Mouse (Mus musculus): Measurements from ENCODE around the gene Gm49384.

Gm49384 gene

DNA sequence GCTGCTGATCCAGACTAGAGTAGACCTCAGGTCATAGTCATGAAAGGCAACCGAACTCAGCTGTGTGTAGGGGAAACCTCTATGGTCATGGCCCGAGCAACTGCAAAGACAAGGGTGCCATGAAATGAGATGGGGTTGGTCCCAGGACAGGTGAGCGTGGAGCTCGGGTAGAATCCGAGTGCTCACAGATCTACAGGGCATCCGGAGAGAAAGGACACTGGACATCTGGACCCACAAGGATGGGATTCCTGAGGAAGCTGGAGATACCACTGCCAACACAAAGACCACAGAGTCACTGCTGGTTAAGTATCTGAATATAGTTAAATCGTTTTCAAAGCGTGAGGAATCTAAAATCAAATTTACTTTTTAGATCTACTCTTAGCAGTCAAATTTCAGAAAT is 3.3 kb upstream of the Gm49384 start:
- WGBS: 92% methylated on average over 8 of the region's 8 CpGs

DNA sequence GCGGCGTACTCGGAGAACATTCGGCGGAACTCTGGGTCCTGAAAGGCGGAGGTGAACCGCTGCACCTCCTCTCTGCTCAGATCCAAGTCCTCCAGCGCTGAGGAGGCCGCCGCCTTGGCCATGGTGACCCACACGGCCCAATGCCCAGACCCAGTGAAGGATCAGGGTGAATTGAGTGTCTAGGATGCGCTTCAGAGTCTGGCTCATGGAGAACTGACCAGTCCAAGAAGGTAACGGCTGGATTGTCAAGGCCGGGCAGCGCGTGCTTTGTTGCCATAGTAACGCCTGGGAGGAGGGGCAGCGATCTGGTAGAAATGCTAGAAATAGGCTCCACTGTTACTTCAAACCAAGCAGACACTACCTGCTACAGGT is 5.9 kb downstream of the Gm49384 start, which contains the start of gene Dnaaf2:
TSS of gene Dnaaf2 (minus strand) at position 266 of the 372 bp plus-strand sequence.
- 1% methylated on average over 18 of the region's 18 CpGs for WGBS

DNA sequence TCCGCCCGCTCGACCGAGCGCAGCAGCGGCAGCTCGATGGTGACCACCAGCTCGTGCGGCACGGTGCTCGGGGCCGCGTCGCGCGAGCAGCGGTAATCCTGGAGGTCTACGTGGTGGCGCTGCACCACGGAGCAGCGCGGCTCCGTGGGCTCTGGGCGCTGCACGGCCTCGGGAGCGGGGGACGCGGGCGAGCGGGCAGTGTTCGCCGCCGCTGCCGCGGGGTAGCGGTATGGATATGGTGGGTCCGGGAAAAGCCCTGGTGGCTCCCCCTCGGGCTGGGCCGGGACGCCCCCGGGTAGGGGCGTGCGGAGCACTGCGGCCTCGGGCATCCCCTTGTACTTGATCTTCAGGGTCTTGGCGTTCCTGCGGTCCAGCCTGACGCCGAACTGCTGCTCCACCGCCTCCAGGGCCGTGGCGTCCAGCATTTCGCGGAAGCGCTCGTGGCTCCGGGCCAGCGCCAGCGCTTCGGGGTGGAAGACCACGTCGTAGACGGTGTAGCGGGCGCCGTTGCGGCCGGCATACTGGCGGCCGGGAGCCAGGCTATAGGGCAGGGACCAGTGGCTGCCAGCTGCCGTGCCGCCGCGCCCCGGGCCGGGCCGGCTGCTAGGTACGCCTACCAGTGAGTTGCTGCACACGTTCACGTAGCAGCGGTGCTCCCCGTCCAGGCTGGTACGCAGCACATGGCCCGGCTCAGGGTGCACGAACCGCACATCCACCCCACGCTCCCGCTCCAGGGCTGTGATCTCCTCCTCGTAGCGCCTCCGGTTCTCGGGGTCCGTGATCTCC is 6.5 kb downstream of the Gm49384 start:
- under 1% methylated on average over 93 of the region's 94 CpGs for WGBS

DNA sequence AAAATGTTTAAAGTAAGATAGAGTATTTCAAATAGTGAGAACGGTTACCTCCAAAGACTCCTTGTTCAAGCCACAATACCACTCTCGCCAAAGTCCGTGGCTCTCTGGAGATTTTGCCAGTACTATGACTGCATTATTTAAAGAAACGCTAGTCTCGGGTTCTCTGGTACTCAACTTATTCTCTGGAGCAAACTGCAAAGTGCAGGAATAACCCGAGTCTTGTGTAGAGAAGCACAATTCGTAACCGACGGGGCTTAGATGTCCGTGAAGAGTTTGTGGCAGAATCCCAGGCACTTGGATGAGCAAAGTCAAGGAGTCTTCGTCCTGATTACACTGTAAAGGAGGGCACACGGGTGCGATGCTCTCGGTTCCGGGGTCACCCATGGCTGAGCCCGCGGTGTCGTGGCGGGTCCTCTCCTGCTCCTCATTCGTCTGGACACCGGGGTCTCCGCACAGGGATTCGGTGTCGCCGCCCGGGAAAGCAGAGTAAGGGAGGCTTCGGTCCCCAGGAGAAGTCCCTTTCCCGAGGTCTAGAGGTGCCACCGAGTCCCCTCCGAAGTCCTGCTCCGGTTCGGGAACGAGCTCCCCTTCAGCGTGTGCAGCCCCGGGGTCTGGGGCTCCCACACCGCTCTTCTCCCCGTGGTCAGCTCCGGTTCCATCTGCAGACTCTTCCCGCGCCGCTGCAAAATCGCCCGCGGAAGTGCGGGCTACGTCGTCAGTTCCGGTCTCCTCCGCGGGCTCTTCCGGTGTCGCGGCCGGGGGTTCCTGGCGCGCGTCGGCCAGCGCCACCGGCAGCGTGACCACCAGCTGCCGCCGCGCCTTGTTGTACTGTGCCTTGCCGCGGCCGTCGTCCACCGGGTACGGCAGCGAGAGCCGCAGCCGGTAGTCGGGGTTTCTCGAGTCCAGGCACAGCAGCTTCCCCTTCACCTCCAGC is 7.4 kb downstream of the Gm49384 start, which contains the start of gene Gm49383:
TSS of gene Gm49383 (minus strand) at position 661 of the 934 bp plus-strand sequence.
- under 1% methylated on average over 75 of the region's 75 CpGs for WGBS

DNA sequence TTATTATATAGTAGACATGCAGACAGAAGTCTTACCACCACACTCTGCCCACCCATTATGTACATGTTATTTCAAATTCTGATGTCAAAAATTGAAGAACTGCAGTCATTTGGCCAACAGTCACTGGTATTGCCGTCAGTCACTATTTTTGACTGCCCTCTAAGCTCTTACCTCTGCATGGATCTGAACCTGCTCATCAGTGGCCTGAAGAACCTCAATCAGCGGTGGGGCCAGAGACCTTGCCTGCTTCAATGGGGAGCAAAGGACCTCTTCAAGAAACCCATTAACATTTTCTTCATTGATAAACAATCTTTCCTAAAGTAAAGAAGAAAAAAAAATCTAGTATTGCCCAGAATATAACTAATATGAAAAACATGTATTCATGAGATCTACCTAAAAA is 11.4 kb downstream of the Gm49384 start:
- WGBS: 90% methylated on average over 2 of the region's 2 CpGs

DNA sequence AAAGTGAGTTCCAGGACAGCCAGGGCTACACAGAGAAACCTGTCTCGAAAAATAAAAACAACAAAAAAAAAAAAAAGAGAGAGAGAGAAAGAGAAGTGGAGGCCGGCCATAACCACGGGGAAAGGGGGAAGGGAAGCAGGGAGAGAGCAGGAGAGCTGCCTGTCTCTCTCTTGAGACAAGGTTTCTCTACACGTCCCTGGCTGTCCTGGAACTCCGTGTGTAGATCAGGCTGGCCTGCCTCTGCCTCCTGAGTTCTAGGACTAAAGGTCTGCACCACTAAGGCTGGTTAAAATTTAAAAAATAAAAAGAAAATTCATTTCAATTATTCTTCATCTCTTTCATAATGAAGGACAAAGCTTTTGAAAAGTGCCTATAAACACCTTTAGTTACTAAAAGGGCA is 12.7 kb downstream of the Gm49384 start:
- 91% methylated on average over 5 of the region's 5 CpGs for WGBS

DNA sequence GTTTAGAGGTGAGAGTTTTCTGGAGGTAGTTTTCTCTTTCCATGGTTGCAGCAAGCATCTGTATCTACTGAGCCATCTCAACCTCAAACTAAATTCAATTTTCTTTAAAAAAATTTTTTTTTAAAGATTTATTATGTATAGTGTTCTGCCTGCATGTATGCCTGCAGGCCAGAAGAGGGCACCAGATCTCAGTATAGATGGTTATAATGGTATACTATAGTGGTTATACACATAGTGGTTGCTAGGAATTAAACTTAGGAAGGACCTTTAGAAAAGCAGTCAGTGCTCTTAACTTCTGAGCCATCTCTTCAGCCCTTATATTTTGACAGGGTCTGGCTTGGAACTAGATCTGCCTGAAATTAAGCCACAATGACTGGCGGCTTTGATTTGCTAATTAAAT is 13.5 kb downstream of the Gm49384 start:
- 100% methylated on average over 1 of the region's 1 CpGs for WGBS

DNA sequence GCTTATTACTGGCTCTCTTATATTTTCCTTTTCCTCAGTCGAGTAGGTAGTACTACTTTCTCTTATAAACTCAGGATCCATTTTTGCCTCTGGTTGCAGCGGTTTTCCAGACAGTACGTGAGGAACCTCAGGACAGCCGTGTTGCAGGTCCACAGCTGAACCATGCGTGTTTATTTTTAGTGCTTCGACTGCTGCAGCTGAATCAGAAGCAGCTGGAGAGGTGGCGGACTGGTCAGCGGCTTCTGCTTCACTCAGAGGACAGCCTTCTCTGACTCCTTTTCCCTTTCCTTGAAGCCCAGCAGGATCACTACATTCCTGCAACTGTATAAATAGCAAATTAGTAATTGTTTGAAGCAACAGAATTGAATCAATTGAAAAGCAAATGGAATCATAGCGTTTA is 14.0 kb downstream of the Gm49384 start:
- 84% methylated on average over 9 of the region's 9 CpGs for WGBS

DNA sequence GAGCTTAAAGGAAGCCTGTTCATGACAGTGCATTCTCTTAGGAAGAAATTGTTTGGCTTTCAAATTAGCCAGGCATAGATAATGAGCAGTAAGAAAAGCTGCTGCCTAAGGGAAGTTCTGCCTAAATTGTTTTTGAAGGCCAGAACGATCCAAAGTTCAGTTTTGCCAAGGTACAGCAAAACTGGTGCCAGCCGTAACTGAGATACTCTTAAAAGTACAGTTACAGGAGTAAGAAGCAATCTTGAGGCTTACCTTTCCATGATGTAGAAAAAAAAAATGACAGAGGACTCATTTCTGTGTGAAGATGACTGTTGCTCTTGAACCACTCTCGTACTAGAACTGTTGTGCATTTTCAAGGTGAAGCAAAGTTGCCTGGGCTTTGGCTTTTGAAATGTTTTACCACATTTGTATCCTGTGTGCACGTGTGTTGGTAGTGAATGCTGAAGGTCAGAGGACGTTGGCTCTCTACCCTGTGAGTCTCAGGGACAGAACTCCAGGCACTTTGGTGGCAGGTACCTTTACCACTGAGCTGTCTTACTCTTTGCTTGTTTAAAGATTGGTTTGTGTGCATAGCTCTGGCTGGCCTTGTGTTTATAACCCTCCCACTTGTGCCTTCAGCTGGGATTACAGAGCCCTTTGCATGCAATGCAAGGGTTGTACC is 17.1 kb downstream of the Gm49384 start:
- WGBS: 59% methylated on average over 5 of the region's 5 CpGs

DNA sequence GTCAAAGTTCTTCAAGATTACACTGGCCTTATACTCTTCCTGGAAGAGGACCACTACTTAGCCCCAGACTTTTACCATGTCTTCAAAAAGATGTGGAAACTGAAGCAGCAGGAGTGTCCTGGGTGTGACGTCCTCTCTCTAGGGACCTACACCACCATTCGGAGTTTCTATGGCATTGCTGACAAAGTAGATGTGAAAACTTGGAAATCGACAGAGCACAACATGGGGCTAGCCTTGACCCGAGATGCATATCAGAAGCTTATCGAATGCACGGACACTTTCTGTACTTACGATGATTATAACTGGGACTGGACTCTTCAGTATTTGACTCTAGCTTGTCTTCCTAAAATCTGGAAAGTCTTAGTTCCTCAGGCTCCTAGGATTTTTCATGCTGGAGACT is 18.7 kb downstream of the Gm49384 start:
- WGBS: 65% methylated on average over 7 of the region's 7 CpGs

DNA sequence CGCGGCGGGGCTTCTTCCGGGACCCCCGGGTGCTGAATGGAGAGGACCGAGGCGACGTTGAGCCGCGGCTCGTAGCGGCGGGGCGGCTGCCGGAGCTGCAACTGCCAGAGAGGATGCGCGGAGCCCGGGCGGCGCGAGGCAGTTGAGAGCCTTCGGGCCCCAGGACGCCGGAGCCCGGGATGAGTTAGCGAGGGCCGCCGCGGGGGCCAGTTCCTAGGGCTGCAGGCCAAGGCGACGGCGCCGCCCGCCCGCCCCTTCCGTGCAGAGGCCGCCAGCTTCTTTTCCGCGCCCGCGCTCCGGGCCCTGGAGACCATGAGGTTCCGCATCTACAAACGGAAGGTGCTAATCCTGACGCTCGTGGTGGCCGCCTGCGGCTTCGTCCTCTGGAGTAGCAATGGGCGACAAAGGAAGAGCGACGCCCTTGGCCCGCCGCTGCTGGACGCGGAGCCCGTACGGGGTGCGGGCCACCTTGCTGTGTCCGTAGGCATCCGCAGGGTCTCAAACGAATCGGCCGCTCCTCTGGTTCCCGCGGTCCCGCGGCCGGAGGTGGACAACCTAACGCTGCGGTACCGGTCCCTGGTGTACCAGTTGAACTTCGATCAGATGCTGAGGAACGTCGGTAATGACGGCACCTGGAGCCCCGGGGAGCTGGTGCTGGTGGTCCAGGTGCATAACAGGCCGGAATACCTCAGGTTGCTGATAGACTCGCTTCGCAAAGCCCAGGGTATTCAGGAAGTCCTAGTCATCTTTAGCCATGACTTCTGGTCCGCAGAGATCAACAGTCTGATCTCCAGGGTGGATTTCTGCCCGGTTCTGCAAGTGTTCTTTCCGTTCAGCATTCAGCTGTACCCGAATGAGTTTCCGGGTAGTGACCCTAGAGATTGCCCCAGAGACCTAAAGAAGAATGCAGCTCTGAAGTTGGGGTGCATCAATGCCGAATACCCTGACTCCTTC is 19.4 kb downstream of the Gm49384 start:
- under 1% methylated on average over 86 of the region's 86 CpGs for WGBS

DNA sequence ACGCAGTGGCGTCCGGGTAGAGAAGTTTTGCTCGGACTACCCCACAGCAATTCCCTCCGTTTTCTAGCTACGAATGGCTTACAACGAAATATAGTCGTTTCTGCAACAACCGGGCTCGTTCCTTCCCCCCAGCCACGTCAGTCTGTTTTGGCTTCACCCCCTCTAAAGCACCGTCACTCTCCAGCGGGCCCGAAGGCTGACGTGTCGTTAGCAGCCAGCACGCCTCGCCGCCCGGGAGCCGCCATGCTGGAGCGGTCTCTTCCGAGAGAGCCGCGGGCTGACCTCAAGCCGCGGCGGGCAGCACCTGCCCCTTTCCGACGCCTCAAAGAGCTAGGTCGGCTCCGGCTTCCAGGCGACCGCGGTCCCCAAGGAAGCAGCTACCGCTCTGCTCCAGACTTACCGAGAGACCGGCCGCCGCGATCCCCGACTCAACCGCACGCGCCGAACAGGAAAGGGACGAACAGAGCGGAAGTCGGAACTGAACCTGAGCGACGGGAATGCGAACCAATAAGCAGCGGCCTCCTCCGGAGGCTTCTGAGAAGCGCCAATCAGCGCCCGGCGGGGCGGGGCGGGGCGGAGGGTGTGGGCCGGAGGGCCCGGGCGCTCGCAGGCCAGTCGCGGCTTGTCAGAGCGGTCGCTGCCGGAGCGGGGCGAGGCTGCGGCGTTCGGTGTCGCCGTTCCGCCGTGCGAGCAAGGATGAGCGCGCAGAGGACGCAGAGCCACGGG is 20.3 kb downstream of the Gm49384 start, which contains the start of the genes Rpl36al and Mgat2:
TSS of gene Rpl36al (minus strand) at position 501 of the 726 bp plus-strand sequence.
TSS of gene Mgat2 (plus strand) at position 575 of the 726 bp plus-strand sequence.
- under 1% methylated on average over 83 of the region's 84 CpGs for WGBS

DNA sequence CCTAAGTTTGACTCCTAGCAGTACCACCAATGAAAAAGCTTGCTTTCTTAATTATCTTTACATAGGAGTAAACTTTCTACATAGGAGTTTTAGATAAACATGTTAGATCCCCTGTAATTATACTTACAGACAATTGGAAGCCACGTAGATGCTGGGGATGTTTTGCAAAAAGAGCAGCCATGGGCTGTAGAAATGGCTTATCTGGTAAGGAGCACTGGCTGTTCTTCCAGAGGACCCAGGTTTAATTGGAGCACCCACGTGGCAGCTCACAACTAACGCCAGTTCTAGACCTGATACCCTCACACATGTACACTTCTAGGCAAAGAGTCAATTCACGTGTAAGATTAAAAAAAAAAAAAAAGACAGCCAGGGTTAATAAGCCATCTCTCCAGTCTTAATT is 22.3 kb downstream of the Gm49384 start:
- WGBS: 87% methylated on average over 4 of the region's 4 CpGs

DNA sequence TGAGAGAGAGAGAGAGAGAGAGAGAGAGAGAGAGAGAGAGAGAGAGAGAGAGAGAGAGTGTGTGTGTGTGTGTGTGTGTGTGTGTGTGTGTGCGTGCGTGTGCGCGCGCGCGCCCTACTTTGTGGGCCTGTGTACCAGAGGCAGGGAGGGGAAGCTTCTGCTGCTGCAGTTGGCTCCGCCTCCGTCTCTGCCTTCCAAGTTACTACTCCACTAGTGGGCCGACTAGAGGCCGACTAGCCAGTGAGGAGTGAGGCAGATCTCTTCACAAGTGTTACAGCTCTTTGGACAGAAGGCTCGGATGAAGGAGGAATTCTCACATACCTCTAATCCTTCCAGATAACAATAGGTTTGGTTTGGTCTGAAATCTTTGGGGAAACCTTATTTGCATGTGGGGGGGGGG is 24.7 kb downstream of the Gm49384 start:
- 78% methylated on average over 12 of the region's 12 CpGs for WGBS

DNA sequence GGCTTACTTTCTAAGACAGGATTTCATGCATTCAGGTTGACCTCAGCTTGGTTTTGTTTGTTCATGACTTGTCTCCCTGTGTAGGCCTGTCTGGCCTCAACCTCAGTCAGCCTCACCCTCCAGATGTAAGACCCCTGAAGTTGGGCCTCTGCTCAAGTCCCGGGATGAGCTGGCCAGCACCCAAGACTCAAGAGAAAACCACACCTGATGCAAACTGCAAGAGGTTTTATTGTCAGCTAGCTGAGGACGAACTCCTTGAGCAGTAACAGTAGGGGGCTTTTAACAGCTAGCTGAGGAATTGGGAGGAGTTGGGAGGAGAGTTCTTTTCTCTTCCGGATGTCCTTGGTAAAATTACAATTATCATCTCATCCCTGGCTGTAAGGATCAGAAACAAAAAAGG is 26.5 kb downstream of the Gm49384 start:
- 67% methylated on average over 3 of the region's 3 CpGs for WGBS

DNA sequence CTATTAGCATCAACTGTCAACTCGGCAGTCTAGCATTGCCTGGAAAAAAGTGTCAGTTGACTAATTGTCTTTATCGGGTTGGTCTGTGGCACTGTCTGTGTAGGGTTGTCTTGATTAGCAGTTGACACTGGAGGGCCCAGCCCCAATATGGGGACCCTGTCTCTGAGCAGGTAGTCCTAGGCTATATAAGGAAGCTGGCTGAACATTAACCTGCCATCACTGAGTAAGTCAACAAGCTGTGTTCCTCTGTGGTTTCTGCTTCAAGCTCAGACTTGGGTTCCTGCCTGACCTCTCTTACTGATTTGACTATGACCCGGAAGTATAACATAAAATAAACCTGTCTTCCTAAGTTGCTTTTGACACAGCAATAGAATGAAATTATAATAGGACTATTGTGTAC is 28.1 kb downstream of the Gm49384 start:
- 98% methylated on average over 3 of the region's 3 CpGs for WGBS

DNA sequence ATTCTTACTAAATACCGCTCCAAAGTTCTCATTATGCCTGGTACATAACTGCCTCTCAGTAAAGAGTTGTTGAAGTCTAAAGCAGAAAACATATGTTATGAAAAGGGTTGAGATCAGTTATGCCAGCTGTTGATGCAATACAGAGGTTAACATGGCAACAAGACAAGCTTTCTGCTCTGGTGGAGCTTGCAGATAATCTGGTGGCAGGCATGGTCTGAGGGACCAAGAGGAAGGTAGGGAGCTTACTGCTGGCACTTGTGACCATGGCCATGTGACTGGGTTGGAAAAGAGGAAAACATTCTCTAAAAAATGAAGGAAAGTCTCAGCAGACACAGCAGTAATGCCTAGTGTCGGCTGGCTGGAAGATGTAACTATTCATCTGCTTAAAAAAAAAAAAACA is 32.8 kb downstream of the Gm49384 start:
- 94% methylated on average over 2 of the region's 2 CpGs for WGBS

DNA sequence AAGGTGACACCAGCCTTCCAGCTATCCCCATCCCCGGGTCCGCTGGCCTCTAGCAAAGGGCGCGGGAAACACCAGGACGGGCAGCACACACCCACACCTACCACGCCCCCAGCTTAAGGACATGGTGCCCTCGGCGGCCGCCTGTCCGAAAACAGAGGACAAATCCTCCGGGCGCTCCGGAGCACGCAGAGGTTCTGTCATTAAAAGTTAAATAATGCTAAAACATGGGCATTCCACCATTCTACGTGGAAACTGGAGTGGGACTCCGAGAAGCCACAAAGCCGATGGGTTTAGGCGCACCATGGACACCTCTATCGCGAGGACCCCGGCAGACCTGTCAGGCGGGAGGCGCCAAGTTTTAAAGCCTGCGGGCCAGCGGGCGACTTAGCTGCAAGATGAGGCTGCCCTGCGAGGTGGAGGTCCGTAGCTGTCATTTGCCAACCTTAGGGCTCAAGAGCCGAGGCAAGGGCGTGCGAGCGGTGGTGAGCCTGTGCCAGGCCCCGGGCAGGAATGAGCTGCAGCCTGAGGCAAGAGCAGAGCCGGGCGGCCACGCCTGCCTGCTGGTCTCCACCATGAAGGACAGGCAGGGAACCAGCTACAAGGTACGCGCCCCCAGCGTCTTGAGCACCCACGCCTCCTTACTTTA is 35.5 kb downstream of the Gm49384 start, which contains the start of gene Lrr1:
TSS of gene Lrr1 (plus strand) at position 354 of the 646 bp plus-strand sequence.
- under 1% methylated on average over 40 of the region's 40 CpGs for WGBS

DNA sequence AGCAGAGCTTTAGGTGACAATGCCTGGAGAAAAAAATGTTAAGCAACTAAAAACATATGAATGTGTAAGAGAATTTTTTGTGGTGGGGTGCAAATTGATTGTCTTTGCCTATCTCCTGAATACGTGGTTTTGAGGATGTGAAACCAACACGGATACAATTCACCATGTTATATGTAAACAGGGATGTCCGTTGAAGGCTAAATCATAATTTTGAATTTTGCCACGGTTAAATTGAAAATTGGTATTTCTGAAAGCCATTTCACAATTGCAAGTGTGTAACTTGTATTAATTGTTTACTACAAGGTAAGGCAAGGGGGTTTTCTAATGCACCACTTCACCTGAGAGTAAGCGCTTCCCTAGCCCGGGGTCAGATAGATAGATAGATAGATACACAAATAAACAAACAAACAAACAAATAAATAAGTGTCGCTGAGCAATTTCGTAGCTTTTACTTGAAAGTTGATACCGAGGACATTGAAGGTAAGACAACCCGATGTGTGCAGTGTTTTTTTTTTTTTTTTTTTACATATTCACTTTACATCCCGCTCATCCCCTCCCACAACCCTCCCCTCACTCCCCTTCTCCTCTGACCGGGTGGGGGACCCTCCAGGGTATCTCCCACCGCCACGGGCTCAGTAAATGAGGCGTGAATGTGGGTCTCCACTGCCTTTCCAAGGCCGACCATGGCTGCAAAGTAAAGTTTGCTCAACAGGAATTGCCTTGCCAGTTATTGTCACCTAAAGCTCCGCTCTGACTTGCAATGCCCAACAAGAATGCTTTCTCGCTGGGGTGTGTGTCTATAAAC is 36.2 kb downstream of the Gm49384 start:
- WGBS: 7% methylated on average over 18 of the region's 18 CpGs

Data from cerebral cortex, adult 2 months (tissue).